Mouse (Mus musculus): ENCODE measurements around the gene Mcts2. TPM values are rescaled to one million over a fixed set of nuclear protein-coding genes. Genes with fewer than 3 reads are reported as not detected.

Mcts2 gene
- polyA plus RNA-seq, 1 experiment from 2014 or later = 34.3 TPM

DNA sequence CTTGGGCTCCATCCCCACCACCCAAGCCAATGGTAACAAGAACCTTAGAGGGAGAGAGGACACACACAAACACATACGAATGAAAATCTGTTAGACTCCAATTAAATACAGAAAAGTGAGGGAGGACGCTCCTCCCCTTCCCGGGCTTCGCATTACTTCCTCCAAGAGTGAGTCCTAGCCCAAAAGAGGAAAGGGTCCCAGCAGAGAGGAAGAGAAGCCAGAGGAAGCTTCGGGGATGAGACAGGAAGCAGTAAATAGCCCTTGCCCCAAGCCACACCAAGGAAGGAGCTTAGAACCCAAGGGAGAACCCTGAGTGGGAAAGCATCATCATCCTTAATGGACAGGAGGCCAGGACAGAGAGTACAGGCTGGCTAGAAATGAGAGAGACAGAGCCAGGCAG lies 22.2 kb downstream of the Mcts2 start:
- Histone ChIP-seq H3K4me3 (no peak overlapping the region), H3K36me3 (replicated peaks) (peaks cover 16% of the 10 kb centered on the region), H3K9ac (no peak overlapping the region), H3K4me1 (peaks cover 23% of the 10 kb centered on the region), H3K27ac (no peak overlapping the region), H3K4me2 (no peak overlapping the region), H3K27me3 (replicated peaks) (no peaks in the 10 kb centered on the region), H3K9me3 (no peaks in the 10 kb centered on the region)
- WGBS = 92% methylated on average over 5 of the region's 5 CpGs
- no peak for ATAC-seq (replicated peaks)

DNA sequence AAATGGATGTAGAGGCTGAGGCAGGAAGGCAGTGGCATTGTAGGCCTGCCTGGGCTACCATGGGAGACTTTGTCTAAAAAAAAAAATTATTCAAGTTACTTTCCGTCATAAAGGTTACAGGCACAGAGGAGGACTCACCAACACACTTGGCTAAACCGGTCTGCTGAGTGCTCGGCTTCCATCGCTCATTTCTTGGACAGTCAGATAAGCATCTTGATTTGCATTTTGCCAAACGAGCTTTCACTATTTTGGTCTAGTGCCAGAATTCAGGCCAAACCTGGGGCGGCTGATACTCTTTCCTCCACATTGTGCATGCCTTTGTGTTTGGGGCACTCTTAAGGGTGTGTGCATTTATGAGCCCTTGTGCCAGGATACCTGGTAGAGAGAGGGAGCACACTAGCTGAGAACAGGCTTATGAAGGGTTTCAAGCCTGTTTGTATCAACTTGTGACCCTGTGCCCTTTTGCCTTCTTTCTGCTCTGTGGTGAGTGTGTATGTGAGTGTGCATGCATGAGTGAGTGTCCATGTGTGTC lies 29.5 kb downstream of the Mcts2 start:
- Histone ChIP-seq H3K27me3 (replicated peaks) (no peaks in the 10 kb centered on the region), H3K36me3 (replicated peaks) (no peaks in the 10 kb centered on the region), H3K4me2 (no peak overlapping the region), H3K9ac (no peak overlapping the region), H3K27ac (no peak overlapping the region), H3K4me3 (no peak overlapping the region), H3K4me1 (peaks cover 4% of the 10 kb centered on the region; the same call in 1 of the 2 replicates), H3K9me3 (no peaks in the 10 kb centered on the region)
- WGBS = 62% methylated on average over 6 of the region's 6 CpGs
- no peak for ATAC-seq (replicated peaks)

DNA sequence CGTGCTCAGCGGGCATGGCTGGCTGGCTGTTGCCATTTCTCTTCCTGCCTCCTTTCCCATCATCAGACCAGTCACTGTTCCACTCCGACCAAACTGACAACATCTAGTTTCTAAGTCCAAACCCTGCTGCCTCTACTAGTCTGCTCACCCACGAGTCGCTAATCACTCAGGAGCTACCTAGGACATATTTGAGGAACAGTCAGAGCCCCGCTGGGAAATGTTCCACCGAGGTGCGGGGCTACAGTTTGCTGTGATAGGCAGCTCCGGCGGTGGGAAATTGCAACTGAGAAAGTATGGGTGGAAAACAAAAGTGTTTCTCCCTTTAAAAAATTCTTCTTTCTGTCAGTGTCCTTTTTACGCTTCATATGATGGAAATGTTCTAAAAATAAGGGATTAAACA lies 30.8 kb downstream of the Mcts2 start:
- Histone ChIP-seq H3K4me3 (no peak overlapping the region), H3K4me1 (peaks cover 4% of the 10 kb centered on the region; the same call in 1 of the 2 replicates), H3K36me3 (replicated peaks) (no peaks in the 10 kb centered on the region), H3K27ac (peak overlapping the region; percentile 47; the same call in 1 of the 2 replicates), H3K4me2 (no peak overlapping the region), H3K27me3 (replicated peaks) (0 out of 2 replicates have a peak, but pooled peaks cover 2% of the 10 kb centered on the region), H3K9ac (no peak overlapping the region), H3K9me3 (no peaks in the 10 kb centered on the region)
- 42% methylated on average over 11 of the region's 11 CpGs for WGBS
- no peak for ATAC-seq (replicated peaks)

DNA sequence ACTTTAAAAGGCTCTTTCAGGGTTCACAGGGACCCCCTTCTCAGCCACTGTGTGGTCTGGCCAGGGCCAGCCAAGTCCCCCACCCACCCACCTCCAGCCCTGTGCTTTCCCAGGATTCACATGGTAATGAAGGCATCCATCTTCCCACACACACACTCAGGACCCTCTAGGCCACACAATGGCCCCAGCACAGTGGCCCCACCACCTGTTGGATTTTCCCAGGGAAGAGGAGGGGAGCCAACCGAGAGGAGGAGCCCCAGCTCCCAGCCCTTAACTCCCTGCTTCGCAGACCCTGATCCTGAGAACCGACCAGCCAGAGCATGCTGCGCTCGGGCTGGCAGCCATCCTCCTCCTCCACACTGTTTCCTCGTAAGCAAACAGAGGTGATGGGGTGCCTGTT lies 31.2 kb downstream of the Mcts2 start:
- Histone ChIP-seq H3K9me3 (no peaks in the 10 kb centered on the region), H3K27me3 (replicated peaks) (0 out of 2 replicates have a peak, but pooled peaks cover 2% of the 10 kb centered on the region), H3K4me3 (no peak overlapping the region), H3K4me2 (no peak overlapping the region), H3K4me1 (peaks cover 4% of the 10 kb centered on the region; the same call in 1 of the 2 replicates), H3K27ac (peak overlapping the region; percentile 47; the same call in 1 of the 2 replicates), H3K36me3 (replicated peaks) (no peaks in the 10 kb centered on the region), H3K9ac (no peak overlapping the region)
- 13% methylated on average over 6 of the region's 6 CpGs for WGBS
- ATAC-seq (replicated peaks) = peak; percentile 78

DNA sequence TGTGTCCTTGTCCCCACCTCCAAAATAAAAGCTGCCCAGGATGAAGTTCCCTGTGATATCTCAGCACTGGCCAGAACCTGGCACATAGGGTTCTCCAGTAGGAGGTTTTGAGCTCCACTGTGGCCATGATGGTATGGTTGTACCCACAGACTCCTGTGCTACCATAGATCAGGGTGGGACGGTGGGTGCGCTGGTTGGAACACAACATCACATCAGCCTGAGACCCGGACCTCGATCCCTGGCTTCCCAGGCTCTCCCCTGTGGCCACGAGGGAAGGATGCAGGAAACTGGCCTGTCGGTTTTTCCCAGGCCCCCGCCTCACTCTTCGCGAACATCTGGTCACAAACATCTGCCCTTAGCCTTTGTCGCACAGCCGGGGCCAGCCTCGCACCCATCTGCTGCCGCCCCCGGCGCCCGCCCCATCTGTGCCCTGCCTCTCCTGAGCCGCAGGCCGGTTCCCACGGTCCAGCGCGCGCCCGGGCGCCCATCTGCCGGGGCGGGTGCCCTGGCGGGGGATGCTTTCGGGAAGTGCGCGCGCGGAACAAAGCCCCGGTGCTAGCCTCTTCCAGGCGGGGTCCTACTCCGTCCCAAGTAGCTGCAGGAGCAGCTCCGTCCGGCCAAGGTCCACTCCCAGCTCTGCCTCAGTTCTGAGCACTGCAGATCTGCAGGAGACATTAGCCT lies 37.0 kb downstream of the Mcts2 start:
- Histone ChIP-seq H3K27me3 (replicated peaks) (0 out of 2 replicates have a peak, but pooled peaks cover 2% of the 10 kb centered on the region), H3K4me2 (peak overlapping the region; percentile 58), H3K36me3 (replicated peaks) (no peaks in the 10 kb centered on the region), H3K4me3 (peak overlapping the region; percentile 31), H3K9ac (peak overlapping the region; percentile 44), H3K9me3 (no peaks in the 10 kb centered on the region), H3K27ac (no peak overlapping the region), H3K4me1 (peaks cover 7% of the 10 kb centered on the region)
- 2% methylated on average over 37 of the region's 37 CpGs for WGBS
- peak; percentile 62 for ATAC-seq (replicated peaks)

DNA sequence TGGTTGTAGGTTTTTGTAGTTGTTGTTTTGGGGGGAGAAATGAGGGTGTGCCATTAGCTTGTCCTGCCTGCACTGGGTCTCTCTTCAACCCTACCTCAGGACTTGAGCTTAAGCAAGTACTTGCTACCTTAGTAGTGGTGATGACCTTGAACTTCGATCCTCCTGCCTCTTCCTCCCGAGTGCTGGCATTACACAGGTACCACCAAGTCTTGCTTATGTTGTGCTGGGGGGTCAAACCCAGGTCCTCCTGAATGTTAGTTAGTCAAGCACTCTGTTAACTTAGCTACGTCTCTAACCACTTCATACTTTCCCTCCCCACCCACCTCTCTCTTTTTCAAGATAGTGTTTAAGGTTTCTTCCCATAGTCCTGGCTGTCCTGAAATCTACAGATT lies 37.5 kb downstream of the Mcts2 start:
- 0 out of 2 replicates have a peak, but pooled peaks cover 2% of the 10 kb centered on the region for H3K27me3 ChIP-seq (replicated peaks)
- H3K9me3 ChIP-seq = no peaks in the 10 kb centered on the region
- WGBS = 72% methylated on average over 3 of the region's 3 CpGs
- H3K9ac ChIP-seq = no peak overlapping the region; the same call in 1 of the 2 replicates
- H3K4me1 ChIP-seq = peaks cover 7% of the 10 kb centered on the region
- H3K4me2 ChIP-seq = peak overlapping the region; percentile 58
- no peak overlapping the region for H3K27ac ChIP-seq
- no peaks in the 10 kb centered on the region for H3K36me3 ChIP-seq (replicated peaks)
- peak overlapping the region; percentile 31; the same call in 1 of the 2 replicates for H3K4me3 ChIP-seq
- no peak for ATAC-seq (replicated peaks)

DNA sequence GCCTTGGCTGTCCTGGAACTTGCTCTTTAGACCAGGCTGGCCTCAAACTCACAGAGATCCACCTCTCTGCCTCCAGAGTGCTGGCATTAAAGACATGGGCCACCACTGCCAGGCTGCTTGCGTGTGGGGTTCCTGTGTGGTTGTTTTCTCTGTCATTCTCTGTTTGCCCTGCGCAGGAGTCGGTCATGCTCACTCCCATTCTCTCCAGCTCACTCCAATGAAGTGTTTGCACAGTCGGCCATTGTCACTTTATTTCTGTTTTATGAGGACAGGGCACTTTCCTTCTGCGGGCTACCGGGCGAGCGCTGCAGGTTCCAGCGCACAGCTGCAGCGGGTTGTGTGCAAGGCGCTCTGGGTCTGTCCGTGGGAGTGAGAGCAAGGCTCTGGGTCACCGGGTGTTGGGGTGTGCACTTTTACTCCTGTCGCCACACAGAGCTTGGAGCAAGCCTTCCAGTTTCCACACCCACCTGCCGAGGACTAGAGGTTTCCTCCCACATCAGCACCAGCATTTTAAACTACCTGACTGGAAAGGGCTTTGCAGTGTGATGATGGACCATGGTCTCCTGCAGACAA lies 38.4 kb downstream of the Mcts2 start:
- Histone ChIP-seq H3K4me1 (peaks cover 12% of the 10 kb centered on the region), H3K9ac (no peak overlapping the region), H3K9me3 (no peaks in the 10 kb centered on the region), H3K27me3 (replicated peaks) (0 out of 2 replicates have a peak, but pooled peaks cover 2% of the 10 kb centered on the region), H3K27ac (no peak overlapping the region), H3K36me3 (replicated peaks) (no peaks in the 10 kb centered on the region), H3K4me3 (no peak overlapping the region), H3K4me2 (no peak overlapping the region)
- 69% methylated on average over 15 of the region's 15 CpGs for WGBS
- no peak for ATAC-seq (replicated peaks)

DNA sequence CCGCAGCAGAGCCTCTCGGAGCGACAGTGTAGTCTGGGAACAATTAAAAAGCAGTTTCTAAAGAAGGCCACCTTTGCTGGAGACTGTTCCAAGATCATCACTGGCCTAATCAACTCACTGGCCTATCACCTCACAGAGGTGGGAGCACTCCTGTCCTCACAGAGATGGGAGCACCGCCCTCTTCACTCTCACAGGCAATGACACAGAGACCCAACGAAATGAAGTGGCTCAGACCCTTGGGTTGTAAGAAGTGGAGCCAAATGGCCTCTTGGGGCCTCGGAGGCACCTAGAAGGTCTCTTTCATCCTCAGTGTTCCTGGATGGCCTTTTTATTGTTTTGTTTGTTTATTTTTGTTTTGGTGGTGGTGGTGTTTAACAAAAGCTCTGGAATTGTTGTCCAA lies 39.4 kb downstream of the Mcts2 start:
- Histone ChIP-seq H3K36me3 (replicated peaks) (no peaks in the 10 kb centered on the region), H3K9ac (no peak overlapping the region), H3K27me3 (replicated peaks) (0 out of 2 replicates have a peak, but pooled peaks cover 2% of the 10 kb centered on the region), H3K9me3 (no peaks in the 10 kb centered on the region), H3K4me1 (peaks cover 12% of the 10 kb centered on the region), H3K4me3 (no peak overlapping the region), H3K4me2 (no peak overlapping the region), H3K27ac (no peak overlapping the region)
- WGBS = 86% methylated on average over 6 of the region's 6 CpGs
- no peak for ATAC-seq (replicated peaks)

DNA sequence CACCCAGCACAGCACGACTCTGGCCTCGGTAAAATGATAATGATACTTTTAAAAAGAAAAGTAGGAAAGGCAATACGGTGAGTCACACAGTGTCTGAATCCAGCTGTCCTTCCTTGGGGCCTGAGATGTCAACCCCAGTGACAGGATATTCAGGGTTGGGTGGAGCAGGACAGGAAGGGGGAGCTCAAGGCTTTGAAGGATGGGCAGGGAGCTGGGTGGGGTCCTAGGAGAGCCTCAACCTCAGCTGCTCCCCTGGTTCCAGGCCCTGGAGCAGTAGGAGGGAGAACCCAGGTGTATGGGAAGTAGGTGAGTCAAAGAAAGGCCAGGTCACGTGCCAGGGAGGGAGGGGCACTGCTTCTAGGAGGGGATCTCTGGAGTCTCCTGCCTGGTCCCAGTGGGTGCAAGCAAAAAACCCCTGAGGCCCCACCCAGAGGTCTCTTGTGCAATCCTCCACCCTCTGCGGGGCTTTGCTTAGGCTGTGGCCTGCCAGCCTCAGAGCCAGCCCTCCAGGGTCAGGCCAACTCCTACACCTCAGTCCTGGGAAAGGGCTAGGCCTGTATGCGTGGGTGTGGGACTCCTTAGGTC lies 40.0 kb downstream of the Mcts2 start:
- 77% methylated on average over 6 of the region's 6 CpGs for WGBS
- H3K9ac ChIP-seq = no peak overlapping the region
- H3K4me3 ChIP-seq = no peak overlapping the region
- H3K27me3 ChIP-seq (replicated peaks) = 0 out of 2 replicates have a peak, but pooled peaks cover 2% of the 10 kb centered on the region
- H3K27ac ChIP-seq = no peak overlapping the region
- no peak overlapping the region for H3K4me2 ChIP-seq
- no peaks in the 10 kb centered on the region for H3K9me3 ChIP-seq
- ATAC-seq (replicated peaks) = no peak
- no peaks in the 10 kb centered on the region for H3K36me3 ChIP-seq (replicated peaks)
- peaks cover 12% of the 10 kb centered on the region for H3K4me1 ChIP-seq

DNA sequence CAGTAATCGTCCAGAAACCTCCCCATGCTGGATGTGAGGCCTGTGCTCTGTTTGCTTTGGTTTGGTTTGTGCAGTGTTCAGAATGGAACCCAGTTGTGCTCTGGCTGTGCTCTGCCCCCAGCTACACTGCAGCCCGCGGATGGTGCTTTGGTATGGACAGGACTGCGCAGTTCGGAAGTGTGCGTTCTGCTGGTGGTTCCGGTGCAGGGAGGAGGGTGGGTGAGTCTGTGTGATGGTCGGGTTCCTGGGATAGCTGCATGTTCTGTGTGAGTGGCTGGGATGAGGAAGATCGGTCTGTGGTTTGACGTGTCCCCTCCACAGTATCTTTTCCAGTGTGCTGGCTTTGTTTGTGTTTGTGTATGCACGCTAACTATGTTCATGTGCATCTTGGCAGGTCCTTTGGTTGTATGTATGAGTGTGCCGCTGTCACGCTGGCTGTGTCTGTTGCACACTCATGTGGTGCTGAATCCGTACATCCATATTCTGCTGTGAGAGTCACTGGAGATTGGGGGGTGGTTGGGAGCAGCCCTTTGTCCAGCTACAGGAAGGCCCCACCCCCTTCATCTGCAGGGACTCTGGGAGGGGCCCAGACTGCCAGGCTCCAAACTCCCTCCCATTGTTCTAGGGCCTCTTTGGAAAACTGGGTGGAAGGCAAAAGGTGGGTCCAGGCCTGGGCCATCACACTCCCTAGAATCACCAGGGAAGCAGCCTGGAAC lies 41.1 kb downstream of the Mcts2 start:
- no peaks in the 10 kb centered on the region for H3K27me3 ChIP-seq (replicated peaks)
- H3K4me3 ChIP-seq = no peak overlapping the region
- no peak for ATAC-seq (replicated peaks)
- H3K4me1 ChIP-seq = peaks cover 12% of the 10 kb centered on the region
- H3K9ac ChIP-seq = no peak overlapping the region
- WGBS = 84% methylated on average over 14 of the region's 14 CpGs
- H3K4me2 ChIP-seq = no peak overlapping the region
- no peak overlapping the region for H3K27ac ChIP-seq
- no peaks in the 10 kb centered on the region for H3K9me3 ChIP-seq
- H3K36me3 ChIP-seq (replicated peaks) = no peaks in the 10 kb centered on the region

DNA sequence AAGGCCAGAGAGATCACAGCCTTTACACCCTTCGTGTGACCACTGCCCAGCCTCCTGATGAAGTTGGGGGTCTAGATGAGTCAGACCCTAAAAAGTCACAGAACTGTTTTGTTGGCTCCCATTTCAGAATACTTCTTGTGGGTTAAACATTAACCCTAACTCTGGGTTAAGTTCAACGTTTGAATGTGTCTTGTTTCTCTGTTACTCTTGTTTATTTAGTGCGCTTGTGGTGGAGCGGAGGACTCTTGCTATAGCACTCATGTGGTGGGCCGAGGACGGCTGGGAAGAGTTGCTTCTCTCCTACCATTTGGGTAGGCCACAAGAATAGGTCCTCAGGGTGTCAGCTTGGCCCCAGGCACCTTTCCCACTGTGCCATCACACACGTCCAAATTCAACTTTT lies 41.8 kb downstream of the Mcts2 start:
- no peak overlapping the region for H3K27ac ChIP-seq

More for the DNA sequence above, 41.8 kb downstream of the Mcts2 start:
- no peak overlapping the region for H3K4me2 ChIP-seq
- H3K27me3 ChIP-seq (replicated peaks) = no peaks in the 10 kb centered on the region
- no peaks in the 10 kb centered on the region for H3K36me3 ChIP-seq (replicated peaks)
- H3K4me1 ChIP-seq = peaks cover 10% of the 10 kb centered on the region
- H3K4me3 ChIP-seq = no peak overlapping the region
- whole genome bisulfite sequencing = 89% methylated on average over 7 of the region's 7 CpGs
- no peaks in the 10 kb centered on the region for H3K9me3 ChIP-seq
- ATAC-seq (replicated peaks) = no peak
- no peak overlapping the region for H3K9ac ChIP-seq

Measured in midbrain, embryonic 15.5 days (tissue).